Mouse (Mus musculus) erythroblast, embryonic 14.5 days (primary cell): ENCODE results near the gene Cenps. TPM values are rescaled to one million over a fixed set of nuclear protein-coding genes. Genes with fewer than 3 reads are reported as not detected.
"Not testable (repeated sequence)": the region's sequence is repeated elsewhere in the genome, so short reads cannot be mapped to it uniquely, and the experiment has no call there.

Source experiments
- H3K27me3 ChIP-seq: 2 replicates; pipeline ENCODE4 v1.6.1; 2012; ENCODE audit warnings: inconsistent platforms; ENCODE audit not compliant: control insufficient read depth
- H3K36me3 ChIP-seq: 2 replicates; pipeline ENCODE4 v1.6.1; 2012; ENCODE audit warnings: mild to moderate bottlenecking, inconsistent platforms; ENCODE audit not compliant: control insufficient read depth
- H3K4me1 ChIP-seq: 2 replicates; pipeline ENCODE4 v1.6.1; 2012; ENCODE audit warnings: inconsistent platforms; ENCODE audit not compliant: control insufficient read depth
- H3K4me3 ChIP-seq: replicated peaks from 2 replicates; pipeline ENCODE3; 2012; ENCODE audit warnings: moderate library complexity, mild to moderate bottlenecking, inconsistent platforms
- H3K9me3 ChIP-seq: 2 replicates; pipeline ENCODE4 v1.6.1; 2012; ENCODE audit warnings: low read length, inconsistent platforms, mixed read lengths; ENCODE audit not compliant: control insufficient read depth
- GATA1 ChIP-seq: IDR thresholded peaks from 2 replicates; pipeline ENCODE4 v1.6.1; 2012; ENCODE audit warnings: low read length, inconsistent platforms, mixed read lengths
- TAL1 ChIP-seq: IDR thresholded peaks from 3 replicates; pipeline ENCODE4 v1.6.1; 2012; ENCODE audit warnings: low read length, inconsistent platforms, mixed read lengths
- polyA plus RNA-seq: library from polyadenylated mRNA; stranded (reverse); fragments of >175 nt; gene quantifications from 2 replicates; pipeline ENCODE4 v1.2.3, GENCODE M21; 2012

The Cenps gene
- polyA plus RNA-seq, 1 experiment, result 2.4 TPM

DNA sequence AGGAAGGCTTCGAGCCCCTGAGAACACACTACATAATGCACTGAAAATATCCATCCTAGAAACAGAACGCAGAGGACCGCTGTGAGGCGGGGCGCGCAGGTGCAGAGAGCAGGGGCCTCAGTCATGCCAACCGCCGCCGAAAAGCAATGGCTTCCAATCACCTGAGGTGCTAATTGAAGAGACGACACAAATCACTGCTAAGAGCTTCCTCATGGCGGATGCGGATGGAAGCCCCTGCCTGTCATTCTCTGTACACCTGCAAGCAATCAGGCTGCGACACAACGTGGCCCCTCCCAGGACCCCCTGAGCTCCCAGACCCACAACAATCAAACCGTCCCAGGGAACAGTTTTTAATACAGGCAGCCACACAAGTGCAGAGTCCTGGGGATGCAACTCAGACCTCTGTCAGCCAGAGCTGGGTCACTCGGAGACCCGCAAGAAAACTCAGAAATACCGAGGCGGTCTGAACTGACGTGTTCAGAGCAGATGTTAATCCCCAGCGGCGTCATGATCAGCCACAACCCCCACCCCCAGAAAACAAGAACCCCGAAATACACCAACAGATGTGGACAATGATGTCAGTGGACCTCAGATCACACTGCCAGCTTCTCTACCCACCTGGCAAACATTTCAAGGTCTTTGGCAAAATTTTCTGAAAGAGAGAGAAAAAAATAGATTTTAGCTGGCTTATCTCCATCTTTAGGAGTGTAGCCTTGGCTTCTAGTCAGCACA, 6.2 kb downstream of the Cenps start:
- Histone ChIP-seq H3K36me3 (peaks cover 56% of the 10 kb centered on the region), H3K4me1 (peaks cover 3% of the 10 kb centered on the region), H3K27me3 (no peaks in the 10 kb centered on the region), H3K4me3 (no peak overlapping the region), H3K9me3 (no peaks in the 10 kb centered on the region)
- TF ChIP-seq GATA1 (no peak), TAL1 (no peak)

DNA sequence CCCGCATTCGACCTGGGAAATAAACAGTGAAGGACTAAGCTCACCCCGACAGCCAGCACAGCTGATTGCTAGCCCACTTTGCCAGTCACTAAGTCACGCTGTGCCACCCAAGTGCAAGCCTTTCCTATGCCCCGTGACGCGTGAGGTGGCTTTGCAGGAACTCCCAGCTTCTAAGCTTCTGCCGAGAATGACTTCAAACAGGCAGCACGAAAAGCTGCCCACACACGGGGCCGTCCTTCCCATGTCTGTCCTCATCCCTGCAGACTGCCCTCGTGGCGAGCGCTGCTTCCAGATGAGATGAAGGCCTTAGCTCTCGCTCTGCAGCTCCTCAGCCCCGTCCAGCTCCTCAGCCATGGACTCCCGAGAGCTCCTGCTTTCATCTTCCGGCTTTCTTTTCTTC, 9.0 kb downstream of the Cenps start:
- Histone ChIP-seq H3K9me3 (no peaks in the 10 kb centered on the region), H3K36me3 (peaks cover 61% of the 10 kb centered on the region), H3K4me3 (no peak overlapping the region), H3K4me1 (peaks cover under 1% of the 10 kb centered on the region), H3K27me3 (no peaks in the 10 kb centered on the region)
- TF ChIP-seq TAL1 (no peak), GATA1 (no peak)

DNA sequence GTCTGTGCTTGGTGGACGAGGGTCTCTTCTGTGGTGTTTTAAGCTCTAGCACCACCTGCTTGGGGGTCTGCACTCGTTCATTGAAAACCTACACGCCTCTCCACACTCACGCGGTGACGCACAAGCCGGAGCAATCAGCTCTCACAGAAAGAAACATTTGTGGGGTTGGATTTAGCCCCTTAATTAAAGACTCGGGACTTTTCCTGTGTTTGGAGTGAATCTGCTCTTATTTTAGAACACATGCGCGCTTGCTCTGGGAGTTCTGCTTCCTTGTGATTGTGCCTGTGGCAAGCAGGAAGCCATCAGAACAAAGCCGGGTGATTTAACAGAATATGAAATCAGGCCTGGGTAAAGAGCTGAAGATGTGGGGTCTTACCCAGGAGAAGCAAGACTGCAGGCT, 10.8 kb downstream of the Cenps start, which contains the start of gene Cort:
Cort (minus strand) TSS at position 101 of the 400 bp plus-strand sequence.
- H3K36me3 ChIP-seq, result peaks cover 51% of the 10 kb centered on the region
- TF ChIP-seq TAL1 (no peak), GATA1 (no peak)
- H3K9me3 ChIP-seq, result no peaks in the 10 kb centered on the region
- no peaks in the 10 kb centered on the region for H3K27me3 ChIP-seq
- H3K4me3 ChIP-seq, result no peak within 1 kb of the TSS
- peaks cover 2% of the 10 kb centered on the region for H3K4me1 ChIP-seq

DNA sequence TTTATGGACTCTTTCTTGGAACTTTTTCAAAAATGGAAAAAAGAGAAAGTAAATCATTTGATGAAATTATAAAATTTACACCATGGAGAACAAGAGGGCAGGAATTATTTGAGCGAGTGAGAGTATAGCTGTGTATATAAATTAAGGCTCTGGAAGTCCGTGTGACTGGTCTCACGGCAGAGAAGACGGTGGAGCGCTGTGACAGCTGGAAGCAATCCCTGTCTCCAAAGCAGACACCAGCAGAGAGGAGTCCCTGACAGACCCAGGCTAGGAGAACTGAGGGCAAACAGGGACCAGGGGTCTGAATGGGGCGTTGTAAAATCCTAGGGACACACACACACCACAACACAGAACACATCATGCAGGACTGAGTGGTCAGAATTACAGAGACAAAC, 11.3 kb downstream of the Cenps start:
- no peak for TF ChIP-seq TAL1
- no peak for TF ChIP-seq GATA1
- H3K4me3 ChIP-seq, result no peak overlapping the region
- H3K27me3 ChIP-seq, result no peaks in the 10 kb centered on the region
- no peaks in the 10 kb centered on the region for H3K9me3 ChIP-seq
- peaks cover 2% of the 10 kb centered on the region for H3K4me1 ChIP-seq
- peaks cover 46% of the 10 kb centered on the region for H3K36me3 ChIP-seq

DNA sequence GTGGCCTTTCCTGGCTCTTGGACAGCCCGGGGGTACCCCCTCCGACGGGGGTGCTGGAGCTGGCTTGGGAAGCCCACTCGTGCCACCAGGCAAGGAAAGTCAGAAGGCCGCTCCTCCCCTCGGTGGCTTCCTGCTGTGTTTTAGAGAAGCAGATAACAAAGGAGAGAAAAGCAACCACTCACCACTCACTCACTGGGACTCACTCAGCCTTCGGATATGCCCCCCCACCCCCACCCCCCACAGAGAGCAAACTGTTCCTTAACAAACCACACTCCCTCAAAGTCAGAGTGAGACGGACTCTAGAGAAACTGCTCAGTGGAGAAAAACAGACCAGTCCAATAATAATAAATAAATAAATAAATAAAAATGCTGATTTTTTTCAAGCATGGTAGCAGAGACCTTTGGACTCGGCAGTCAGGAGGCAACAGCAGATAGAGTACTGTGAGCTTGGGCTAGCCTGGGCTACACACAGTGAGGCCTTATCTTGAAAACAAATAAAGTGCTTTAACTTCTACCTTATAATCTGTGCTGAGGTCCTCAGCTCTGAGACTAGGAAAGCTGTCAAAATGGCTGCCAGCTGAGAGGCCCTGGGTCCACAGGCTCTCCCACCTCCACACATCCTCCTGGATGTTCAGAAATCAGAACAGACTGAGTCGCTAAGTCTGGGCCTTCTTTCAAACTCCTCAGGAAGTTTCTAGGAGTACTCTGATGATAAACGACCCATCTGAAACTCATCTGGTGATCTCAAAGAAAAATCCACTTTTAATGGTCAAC, 11.9 kb downstream of the Cenps start:
- peaks cover 2% of the 10 kb centered on the region for H3K4me1 ChIP-seq
- TF ChIP-seq TAL1 (no peak), GATA1 (no peak)
- no peaks in the 10 kb centered on the region for H3K9me3 ChIP-seq
- H3K4me3 ChIP-seq, result no peak overlapping the region
- H3K27me3 ChIP-seq, result no peaks in the 10 kb centered on the region
- peaks cover 41% of the 10 kb centered on the region for H3K36me3 ChIP-seq

DNA sequence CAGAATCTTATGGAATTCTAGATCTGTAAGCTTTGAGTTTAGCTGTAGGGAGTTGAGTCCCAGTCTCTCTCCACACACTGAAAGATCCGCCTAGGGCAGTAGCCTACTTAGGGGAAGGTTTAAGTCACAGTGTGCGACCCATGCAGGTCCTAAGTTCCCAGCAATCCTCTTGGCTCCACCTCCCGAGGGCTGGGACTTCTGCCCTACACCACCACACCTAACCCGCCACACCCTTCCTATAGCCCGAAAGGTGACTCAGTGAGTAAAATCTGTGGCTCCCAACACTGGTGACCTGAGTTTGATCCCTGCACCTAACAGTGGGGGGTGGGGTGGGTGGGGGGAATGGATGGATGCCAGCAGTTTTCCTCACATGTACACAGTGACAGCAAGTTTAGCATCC, 14.0 kb downstream of the Cenps start:
- Histone ChIP-seq H3K36me3 (peaks cover 33% of the 10 kb centered on the region), H3K4me3 (no peak overlapping the region), H3K9me3 (no peaks in the 10 kb centered on the region), H3K27me3 (no peaks in the 10 kb centered on the region), H3K4me1 (peaks cover 10% of the 10 kb centered on the region)
- TF ChIP-seq GATA1, result no peak
- TF ChIP-seq TAL1, result no peak

DNA sequence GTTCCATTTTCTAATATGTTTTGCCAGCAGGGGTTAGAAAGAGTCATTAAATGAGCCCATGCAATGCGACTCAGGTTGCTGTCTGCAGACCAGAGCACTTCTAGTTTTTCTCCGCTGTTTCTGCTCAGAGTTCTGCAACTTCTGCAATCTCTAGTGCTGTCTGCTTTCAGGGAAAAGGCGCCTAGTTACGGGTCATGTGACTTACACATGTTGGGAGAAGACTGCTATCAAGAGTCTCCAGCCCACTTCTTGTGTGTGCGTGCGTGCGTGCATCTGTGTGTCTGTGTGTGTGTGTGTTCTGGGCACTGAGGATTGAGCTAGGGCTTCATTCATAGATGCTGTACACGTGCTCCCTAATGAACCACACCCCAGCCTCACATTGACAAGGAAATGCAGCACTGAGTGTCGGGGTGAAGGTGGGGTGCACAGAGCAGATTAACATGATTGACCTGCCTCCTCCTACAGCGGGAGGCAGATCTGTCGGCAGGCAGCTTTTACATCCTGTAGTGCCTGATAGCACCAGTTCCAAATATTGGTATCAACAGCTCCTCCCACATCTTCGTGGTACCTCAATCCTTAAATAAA, 17.4 kb downstream of the Cenps start:
- not testable (repeated sequence) for H3K27me3 ChIP-seq, H3K9me3 ChIP-seq, H3K4me3 ChIP-seq
- peaks cover 10% of the 10 kb centered on the region for H3K4me1 ChIP-seq
- peaks cover 22% of the 10 kb centered on the region for H3K36me3 ChIP-seq

DNA sequence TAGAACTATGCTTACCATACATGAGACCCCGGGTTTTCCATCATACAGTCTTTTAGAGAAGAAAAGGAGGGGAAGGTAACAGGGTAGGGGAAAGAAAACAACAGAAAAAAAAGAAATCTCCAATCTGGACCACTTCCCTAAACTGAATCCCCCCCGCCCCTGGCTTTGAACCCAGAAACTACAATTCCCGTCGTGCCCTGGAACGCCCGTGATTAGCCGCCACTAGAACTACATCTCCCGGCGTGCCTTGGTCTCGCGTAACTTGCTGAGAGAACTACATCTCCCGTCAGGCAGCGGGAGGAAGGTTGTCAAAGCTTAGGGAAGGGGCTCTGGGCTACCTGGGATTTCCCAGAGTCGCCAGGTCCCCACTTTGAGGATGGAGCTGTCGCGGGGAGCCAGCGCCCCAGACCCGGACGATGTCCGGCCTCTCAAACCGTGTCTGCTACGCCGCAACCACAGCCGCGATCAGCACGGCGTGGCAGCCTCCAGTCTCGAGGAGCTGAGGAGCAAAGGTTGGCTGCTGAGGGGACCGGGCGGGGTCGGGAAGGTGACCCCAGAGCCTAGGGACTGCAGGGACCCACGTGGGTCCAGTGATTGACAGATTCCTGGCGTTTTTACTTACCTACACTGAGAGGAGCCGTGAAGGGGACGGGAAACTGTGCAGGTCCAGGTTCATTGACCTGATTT, 33.4 kb downstream of the Cenps start, which contains the start of gene Dffa:
Dffa (plus strand) TSS at position 272 of the 687 bp plus-strand sequence.
- H3K9me3 ChIP-seq, result no peaks in the 10 kb centered on the region
- H3K4me3 ChIP-seq, result peak within 1 kb of the TSS; percentile 95
- TF ChIP-seq GATA1 (no peak), TAL1 (no peak)
- H3K36me3 ChIP-seq, result peaks cover 21% of the 10 kb centered on the region
- H3K27me3 ChIP-seq, result no peaks in the 10 kb centered on the region
- H3K4me1 ChIP-seq, result peaks cover 22% of the 10 kb centered on the region

DNA sequence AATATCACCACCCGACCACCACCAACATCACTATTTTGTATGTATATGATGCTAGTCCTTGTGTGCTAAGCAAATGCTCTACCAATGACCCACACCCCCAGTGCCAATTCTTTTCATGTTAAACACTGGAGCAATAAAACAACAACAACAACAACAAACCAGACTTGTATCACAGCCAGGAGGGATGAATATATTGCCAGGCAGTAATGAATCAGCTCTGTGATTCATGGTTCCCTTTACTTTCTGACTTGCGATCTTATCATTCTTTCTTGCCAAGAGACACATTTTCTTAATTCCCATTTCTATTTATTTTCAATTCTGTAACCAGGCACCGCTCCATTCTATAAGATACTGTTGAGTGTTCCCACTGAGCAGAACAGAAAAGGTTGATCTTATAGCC, 36.0 kb downstream of the Cenps start:
- TF ChIP-seq GATA1, result no peak
- no peak for TF ChIP-seq TAL1
- H3K4me1 ChIP-seq, result peaks cover 37% of the 10 kb centered on the region

DNA sequence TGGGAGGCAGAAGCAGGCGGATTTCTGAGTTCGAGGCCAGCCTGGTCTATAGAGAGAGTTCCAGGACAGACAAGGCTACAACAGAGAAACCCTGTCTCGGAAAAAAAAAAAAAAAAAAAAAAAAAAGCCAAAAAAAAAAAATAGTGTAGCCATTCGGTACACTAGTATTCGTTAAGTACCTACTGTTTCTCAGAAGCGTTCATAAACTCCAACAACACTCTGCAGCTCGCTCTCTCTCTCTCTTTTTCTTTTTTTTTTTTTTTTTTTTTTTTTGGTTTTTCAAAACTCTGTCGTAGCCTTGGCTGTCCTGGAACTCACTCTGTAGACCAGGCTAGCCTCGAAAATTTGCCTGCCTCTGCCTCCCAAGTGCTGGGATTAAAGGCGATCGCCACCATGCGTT, 37.0 kb downstream of the Cenps start:
- peaks cover 40% of the 10 kb centered on the region for H3K4me1 ChIP-seq
- H3K27me3 ChIP-seq, H3K36me3 ChIP-seq, H3K9me3 ChIP-seq, H3K4me3 ChIP-seq: not testable (repeated sequence)

More for the DNA sequence above, 36.0 kb downstream of the Cenps start:
- peaks cover 3% of the 10 kb centered on the region for H3K36me3 ChIP-seq
- no peaks in the 10 kb centered on the region for H3K27me3 ChIP-seq
- H3K4me3 ChIP-seq, result no peak overlapping the region
- H3K9me3 ChIP-seq, result no peaks in the 10 kb centered on the region
